Mouse (Mus musculus) T-helper 17 cell (primary cell): ENCODE results near the gene Pik3ca.

ENCODE experiments used
- in situ Hi-C, 2 experiments: fragments of 300-600 bp; cut with MboI, MseI; formaldehyde crosslinking; loops; 1 replicate in 1 of 2; 2 replicates in 1 of 2; pipeline ENCODE4 v1.15.1; 2025; ENCODE audit warnings: high pct_unique_total_duplicates in 2 of 2

Gene Pik3ca

GRCm38 (mm10) chr3:32437297-32437696 lies 39.8 kb downstream of the Pik3ca start:
- in situ Hi-C loops, result loop anchor here in 1 of 2 experiments (5.0 kb wide), 1 partner anchor 55 kb away; no protein-coding TSS in a partner anchor

GRCm38 (mm10) chr3:32437820-32438219 lies 40.3 kb downstream of the Pik3ca start:
- in situ Hi-C loops, result loop anchor here in 1 of 2 experiments (5.0 kb wide), 1 partner anchor 56 kb away; no protein-coding TSS in a partner anchor

GRCm38 (mm10) chr3:32438716-32439115 lies 41.2 kb downstream of the Pik3ca start:
- in situ Hi-C loops, result loop anchor here in 1 of 2 experiments (5.0 kb wide), 1 partner anchor 56 kb away; no protein-coding TSS in a partner anchor

DNA sequence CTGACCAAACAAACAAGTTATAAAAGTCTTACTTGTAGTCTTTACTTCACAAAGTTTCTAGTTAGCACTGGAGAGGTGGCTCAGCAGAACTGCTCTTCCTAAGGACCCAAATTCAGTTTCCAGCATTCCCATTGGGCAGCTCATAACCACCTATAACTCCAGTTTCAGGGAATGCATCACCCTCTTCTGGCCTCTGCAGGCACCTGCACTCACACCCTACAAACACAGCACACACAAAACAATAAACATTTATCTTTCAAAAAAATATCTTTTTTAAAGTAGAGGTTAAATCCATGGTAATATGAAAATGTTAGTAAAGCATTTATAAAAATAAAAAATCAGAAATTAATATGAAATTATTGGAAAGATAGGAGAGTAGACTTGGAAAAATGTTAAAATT lies 44.2 kb downstream of the Pik3ca start:
- in situ Hi-C loops, result no loop called here

GRCm38 (mm10) chr3:32454329-32455021 lies 57.0 kb downstream of the Pik3ca start:
- in situ Hi-C loops, result no loop called here

GRCm38 (mm10) chr3:32459777-32460176 lies 62.3 kb downstream of the Pik3ca start:
- in situ Hi-C loops, result no loop called here

DNA sequence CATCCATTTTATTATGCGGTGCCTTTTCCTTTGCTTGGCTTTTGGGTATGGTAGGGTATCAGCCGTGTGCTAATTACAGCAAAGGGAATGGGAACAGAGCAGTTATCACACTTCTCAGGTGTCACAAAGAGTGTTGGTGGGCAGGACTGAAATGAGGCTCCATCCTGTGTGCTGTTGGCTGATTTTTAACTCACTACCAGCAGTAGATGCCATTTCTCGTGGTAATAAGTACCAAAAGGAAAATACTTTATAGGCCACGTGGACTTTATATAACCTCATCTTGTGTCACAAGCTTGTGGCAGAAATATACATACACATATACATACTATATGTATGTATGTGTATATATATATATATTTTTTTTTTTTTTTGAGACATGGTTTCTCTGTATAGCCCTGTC lies 69.8 kb downstream of the Pik3ca start:
- in situ Hi-C loops, result no loop called here

DNA sequence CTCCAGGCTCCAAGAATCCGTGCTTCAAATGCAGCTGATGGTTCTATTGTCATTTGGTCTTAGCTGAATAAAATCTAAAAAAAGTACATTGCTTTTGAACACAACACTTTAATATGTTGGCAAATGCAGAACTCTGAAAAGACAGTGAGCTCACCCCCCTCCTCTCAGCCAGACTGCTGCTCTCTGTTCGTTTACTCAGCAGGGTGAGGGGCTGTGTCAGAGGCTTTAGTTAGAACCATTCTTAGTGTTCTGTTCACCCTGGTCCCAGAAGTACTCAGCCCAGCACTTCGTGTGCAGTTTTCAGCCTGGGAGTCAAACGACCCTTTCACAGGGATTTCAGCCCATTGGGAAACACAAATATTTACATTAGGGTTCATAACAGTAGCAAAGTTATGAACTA lies 70.9 kb downstream of the Pik3ca start:
- in situ Hi-C loops, result no loop called here

DNA sequence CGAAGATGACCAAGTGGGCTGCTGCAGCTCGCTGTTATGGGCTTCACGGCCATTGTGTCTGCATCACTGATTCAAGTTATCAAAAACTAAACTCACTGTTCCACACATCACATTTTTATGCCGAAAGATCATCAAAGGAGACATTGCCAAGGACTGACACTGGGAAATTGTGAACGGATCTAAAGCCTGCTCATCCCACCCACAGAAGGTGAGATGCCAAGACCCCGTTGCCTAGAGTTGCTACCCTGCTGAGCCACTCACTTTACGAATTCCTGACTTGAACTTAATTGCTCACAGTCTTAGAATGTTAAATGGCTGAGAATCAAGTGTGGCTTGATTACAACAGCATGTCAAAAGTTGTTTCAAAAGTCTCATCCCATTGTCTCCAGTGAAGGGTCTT lies 73.0 kb downstream of the Pik3ca start:
- in situ Hi-C loops, result no loop called here

DNA sequence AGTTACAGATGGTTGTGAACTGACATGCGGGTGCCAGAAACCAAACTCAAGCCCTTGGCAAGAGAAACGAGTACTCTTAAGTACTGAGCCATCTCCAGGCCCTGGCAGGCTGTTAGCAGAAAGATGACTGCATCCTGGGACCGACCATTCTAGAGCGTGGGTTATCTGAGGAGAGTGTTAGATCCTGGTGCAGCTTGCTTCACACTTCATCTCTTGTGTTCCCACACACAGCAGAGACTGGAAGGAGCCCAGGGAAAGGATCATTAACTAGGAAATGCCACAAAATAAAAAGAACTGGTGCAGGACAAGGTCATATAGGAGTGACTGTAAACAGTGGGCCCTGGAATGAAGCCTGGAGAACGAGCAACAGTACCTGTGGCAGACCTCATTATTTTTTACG lies 73.6 kb downstream of the Pik3ca start:
- in situ Hi-C loops, result no loop called here

DNA sequence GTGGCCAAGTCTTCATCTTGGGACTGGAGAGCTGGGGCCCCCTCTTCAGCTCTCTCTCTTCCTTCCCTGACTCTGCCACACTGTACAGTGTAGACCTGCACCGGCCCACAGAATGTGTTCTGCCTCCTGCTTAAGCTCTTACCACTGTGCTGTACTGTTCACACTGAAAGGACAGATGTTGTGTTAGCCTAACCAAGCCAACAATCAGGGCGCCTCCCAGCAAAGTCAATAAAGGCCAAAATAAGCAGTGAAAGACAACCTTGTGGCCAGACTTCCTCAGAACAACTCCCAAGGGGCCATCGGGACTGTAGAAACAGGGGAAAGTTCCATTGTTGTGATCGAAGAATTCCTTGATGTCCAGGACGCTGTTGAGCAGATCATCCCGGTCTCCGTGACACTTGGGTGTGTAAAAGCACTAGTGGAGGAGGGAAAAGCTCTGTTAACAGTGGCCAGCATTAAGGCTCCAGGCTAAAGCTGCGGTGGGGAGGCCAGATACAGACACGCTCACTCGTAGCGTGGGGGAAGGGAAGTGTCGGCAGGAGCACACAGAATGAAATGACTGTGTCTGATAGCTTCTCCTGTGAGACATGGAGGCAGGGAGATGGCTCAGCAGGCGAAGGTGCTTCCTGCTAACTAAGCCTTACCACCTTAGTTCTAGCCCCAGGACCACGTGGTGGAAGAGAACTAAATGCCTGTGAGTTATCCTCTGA lies 74.9 kb downstream of the Pik3ca start:
- in situ Hi-C loops, result no loop called here

- in situ Hi-C loops, result no loop called here
Observed at GRCm38 (mm10) chr3:32473184-32473583, 75.7 kb downstream of the Pik3ca start.

GRCm38 (mm10) chr3:32479961-32480360 lies 82.5 kb downstream of the Pik3ca start:
- in situ Hi-C loops, result loop anchor here in 1 of 2 experiments (25.0 kb wide), 1 partner anchor 693 kb away; no protein-coding TSS in a partner anchor

GRCm38 (mm10) chr3:32483035-32483434 lies 85.6 kb downstream of the Pik3ca start:
- in situ Hi-C loops, result loop anchor here in 1 of 2 experiments (25.0 kb wide), 1 partner anchor 696 kb away; no protein-coding TSS in a partner anchor

- in situ Hi-C loops, result loop anchor here in 1 of 2 experiments (25.0 kb wide), 1 partner anchor 699 kb away; no protein-coding TSS in a partner anchor
Observed at GRCm38 (mm10) chr3:32486543-32486942, 89.1 kb downstream of the Pik3ca start.

DNA sequence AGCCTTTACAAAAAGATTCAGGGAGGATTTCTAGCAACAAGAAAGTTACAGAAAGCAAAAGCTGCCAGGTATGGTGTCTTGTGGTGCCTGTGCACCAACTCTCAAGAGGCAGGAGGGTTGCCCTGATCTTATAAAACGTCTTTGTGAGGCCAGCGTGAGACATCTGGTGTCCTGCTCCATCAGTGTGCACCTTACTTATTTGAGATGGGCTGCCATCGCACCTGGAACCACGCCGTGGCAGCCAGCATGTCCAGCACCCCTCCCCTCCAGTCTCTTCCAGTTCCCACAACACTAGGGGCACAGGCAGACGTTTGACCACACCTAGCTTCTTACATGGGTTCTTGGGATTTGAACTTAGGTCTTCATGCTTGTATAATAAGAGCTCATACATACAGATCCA lies 90.7 kb downstream of the Pik3ca start:
- in situ Hi-C loops, result loop anchor here in 1 of 2 experiments (25.0 kb wide), 1 partner anchor 701 kb away; no protein-coding TSS in a partner anchor

DNA sequence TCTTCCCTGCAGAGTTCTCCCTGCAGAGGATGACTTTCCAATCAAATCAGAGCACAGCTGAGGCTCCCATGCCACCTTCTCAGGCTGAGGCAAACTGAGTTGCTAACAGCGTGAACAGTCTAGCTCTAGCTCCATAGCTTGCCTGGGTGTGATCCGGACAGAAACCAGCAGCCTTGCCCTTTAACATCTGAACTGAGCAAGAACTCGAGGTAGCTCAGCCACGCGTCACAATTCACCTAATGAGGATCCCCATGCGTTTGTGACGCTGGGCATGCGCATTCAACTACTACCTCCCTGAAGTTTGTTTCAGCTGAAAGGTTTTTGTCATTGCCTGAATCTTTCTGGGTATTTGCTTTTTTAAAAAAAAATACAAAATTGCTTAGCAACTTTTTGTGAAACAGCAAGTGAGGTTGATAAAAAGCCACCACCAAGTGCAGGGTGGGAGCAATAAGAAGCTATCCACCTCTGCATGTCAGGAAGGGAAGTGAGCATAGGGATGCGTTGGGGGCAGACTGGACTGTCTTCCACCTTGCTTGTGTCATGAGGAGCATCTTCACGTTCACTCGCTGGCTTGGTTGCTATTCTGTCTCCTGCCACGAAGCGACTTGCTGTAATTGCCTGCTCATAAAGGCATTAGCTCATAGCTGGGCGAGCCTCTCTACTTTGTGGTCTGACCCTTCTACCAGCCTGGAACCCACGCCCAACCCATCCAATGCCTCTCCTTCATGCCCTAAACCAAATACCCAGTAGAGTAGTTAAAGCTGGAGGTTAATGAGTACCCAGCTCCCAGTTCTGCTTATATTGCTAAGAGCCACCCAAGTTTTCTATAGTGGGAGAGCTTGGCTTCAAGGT lies 92.8 kb downstream of the Pik3ca start:
- in situ Hi-C loops, result loop anchor here (10.0 to 25.0 kb wide), 2 partner anchors 703 to 1266 kb away; no protein-coding TSS in a partner anchor

DNA sequence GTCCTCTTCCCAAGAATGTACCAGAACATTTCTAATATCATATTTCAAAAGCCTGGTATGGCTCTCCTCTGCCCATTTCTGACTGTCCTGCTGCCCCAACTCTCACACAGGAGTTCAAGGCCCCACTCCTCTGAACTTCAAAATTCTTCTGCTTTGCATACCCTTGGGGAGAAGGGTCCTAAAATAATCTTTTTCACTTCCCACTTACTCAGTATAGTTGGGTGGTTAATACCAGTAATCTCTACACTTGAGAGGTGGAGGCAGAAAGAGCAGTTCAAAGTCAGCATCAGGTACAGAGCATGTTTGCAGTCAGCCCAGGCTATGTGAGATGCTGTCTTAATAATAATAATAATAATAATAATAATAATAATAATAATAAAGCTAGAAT lies 93.5 kb downstream of the Pik3ca start:
- in situ Hi-C loops, result loop anchor here (10.0 to 25.0 kb wide), 2 partner anchors 704 to 1266 kb away; no protein-coding TSS in a partner anchor

DNA sequence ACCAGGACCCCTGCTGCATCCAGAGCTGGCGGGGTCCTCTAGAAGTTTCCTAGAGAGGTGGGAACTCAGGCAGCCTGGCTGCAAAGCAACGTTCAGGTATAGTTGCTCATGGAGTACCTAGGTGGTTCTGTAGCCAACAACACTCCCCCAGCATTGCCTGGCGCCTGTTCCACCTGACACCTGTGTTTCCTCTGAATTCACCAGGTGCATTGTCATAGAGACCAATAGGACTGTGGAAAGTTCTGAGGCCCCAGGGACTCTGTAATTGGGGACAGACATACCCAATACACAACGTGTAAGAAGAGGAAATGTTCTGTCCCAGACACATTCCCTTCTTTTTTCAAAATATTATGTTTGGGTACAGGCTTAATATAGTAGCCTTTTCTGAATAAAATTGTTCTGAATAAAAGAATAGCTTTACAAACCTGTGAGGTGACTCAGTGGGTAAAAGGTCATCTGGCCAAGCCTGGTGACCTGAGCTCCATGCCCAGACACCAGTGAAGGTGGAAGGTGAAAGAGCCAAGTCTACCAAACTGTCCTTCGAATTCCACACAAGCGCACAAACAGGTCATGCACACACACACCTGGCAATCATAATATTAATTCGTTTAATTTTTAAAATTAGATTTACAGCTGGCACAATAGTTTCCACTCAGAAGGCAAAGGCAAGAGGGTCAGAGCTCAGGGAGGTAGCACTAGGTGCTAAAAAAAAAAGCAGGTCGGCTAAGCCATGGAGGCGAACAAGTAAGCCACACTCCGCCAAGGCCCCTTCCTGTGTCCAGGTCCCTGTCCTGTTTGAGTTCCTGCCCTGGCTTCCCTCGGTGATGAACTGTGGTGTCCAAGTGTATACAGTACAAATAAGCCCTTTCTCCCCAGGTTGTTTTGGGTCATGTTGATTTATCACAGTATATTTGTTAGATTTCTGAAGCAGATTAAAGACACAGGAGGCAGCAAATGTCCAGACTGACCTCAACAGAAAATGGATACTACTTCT lies 94.9 kb downstream of the Pik3ca start, which contains the start of gene Kcnmb3:
Gene Kcnmb3 (minus strand): TSS at position 135 of the 994 bp plus-strand sequence.
- in situ Hi-C loops, result loop anchor here (10.0 to 25.0 kb wide), 2 partner anchors 705 to 1268 kb away; no protein-coding TSS in a partner anchor
